Mouse (Mus musculus) kidney, adult 2 months (tissue): ENCODE measurements around the gene Pjvk.
"Not testable (repeated sequence)": the region's sequence is repeated elsewhere in the genome, so short reads cannot be mapped to it uniquely, and the experiment has no call there.

Experiments
- CTCF ChIP-seq: fragments of 200-500 bp; conservative IDR thresholded peaks from 2 replicates; pipeline ENCODE4 v1.5.1; 2011; ENCODE audit warnings: low read depth, mild to moderate bottlenecking, control low read depth, low read length, moderate library complexity, mixed read lengths; ENCODE audit not compliant: insufficient read depth, insufficient read length
- POLR2A ChIP-seq: fragments of 200-500 bp; IDR thresholded peaks from one replicate; pipeline ENCODE4 v1.6.1; 2011; ENCODE audit warnings: low read depth, low read length, control low read depth

DNA sequence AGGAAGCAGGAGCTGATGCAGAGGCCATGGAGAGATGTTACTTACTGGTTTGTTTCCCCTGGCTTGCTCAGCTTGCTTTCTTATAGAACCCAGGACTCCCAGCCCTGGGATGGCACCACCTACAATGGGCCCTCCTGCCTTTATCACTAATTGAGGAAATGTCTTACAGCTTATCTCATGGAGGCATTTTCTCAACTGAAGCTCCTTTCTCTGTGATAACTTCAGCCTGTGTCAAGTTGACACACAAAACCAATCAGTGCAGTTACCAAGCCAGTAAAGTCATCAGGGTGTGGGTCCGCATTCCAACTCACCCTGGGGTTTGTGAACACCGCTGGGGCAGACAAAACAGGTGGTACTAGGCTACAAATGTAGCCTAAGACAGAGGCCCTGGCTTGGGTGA, 26.0 kb upstream of the Pjvk start:
- not testable (repeated sequence) for TF ChIP-seq CTCF, POLR2A
